Mouse (Mus musculus) liver, embryonic 14.5 days (tissue): Measurements from ENCODE around the gene Ezh1.

Experiments used
- CTCF ChIP-seq: IDR thresholded peaks from 2 replicates; pipeline ENCODE4 v1.5.1; 2016; ENCODE audit warnings: antibody characterized with exemption, low read depth, control low read depth
- EP300 ChIP-seq: IDR thresholded peaks from 2 replicates; pipeline ENCODE4 v1.6.1; 2016; ENCODE audit warnings: antibody characterized with exemption, low read depth

GRCm38 (mm10) chr11:101251031-101251430 lies 24.8 kb upstream of the Ezh1 start:
- TF ChIP-seq CTCF (no peak), EP300 (no peak)
